Mouse (Mus musculus) CD4-positive, CD25-positive, alpha-beta regulatory T cell, adult 2 months (primary cell): ENCODE measurements around the gene Tomm40l.

ENCODE experiments used
- DNase-seq: peaks from one replicate; pipeline ENCODE4 v3.0.0-alpha.2; 2012; ENCODE audit warnings: low read depth, low spot score

Tomm40l gene

GRCm38 (mm10) chr1:171229750-171230149 lies 7.4 kb upstream of the Tomm40l start:
- no peak for DNase-seq

DNA sequence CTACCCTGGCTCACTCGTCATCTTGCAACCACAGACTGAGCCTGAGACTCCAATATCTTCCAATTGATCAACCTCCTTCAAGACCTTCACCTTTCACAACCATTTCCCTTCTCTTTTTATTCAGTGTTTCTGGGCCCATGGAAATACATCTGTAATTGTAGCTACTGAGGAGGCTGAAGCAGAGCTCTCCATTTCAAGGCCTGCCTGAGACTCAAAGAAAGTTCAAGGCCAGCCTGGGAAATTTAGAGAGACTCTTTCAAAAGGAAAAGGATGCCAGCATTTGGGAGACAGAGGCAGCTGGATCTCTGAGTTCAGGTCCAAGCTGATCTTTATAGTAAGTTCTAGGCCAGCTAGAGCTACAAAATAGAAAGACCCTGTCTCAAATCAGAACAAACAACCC lies 5.6 kb upstream of the Tomm40l start:
- DNase-seq, result no peak

GRCm38 (mm10) chr1:171226780-171227179 lies 4.5 kb upstream of the Tomm40l start:
- DNase-seq, result no peak

GRCm38 (mm10) chr1:171224857-171225256 lies 2.5 kb upstream of the Tomm40l start, which contains the start of gene Apoa2:
Apoa2 (plus strand) TSS chr1:171225054.
- no peak for DNase-seq

DNA sequence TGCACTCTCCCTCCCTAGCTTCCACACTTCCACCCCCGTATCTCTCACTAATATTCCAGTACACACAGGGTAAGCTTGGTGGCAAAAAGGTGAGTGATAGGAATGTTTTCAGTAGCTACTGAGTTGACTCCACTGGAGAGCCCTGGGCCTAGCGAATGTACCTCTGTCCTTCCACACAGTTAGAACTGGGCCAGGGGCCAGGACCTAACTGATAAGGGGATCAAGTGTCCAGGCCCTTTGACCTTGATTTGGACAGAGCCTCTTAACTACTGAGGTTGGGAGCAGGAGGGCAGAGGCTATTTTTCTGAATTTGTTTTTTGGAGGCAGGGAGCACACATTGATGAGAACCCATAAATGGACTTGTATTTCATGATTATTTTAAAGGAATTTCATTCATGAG lies 1.5 kb upstream of the Tomm40l start:
- no peak for DNase-seq

DNA sequence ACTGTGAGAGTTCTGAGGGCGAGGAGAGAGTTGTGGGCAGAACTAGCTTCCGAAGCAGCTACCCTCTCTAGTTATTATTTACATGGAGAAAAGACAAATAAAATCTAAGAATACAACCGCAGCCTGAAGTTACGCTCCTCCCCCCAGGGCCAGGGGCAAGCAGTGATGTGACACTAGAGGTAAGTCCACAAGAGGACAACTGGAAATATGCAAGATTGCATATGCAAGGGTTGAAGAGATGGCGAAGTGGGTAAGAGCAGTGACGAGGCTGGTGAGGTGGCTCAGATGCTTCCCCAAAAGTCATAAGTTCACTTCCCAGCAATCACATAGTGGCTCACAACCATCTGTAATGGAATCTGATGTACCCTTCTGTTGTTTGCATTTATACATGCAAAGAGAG lies 854 bp upstream of the Tomm40l start:
- peak; percentile 26 for DNase-seq

DNA sequence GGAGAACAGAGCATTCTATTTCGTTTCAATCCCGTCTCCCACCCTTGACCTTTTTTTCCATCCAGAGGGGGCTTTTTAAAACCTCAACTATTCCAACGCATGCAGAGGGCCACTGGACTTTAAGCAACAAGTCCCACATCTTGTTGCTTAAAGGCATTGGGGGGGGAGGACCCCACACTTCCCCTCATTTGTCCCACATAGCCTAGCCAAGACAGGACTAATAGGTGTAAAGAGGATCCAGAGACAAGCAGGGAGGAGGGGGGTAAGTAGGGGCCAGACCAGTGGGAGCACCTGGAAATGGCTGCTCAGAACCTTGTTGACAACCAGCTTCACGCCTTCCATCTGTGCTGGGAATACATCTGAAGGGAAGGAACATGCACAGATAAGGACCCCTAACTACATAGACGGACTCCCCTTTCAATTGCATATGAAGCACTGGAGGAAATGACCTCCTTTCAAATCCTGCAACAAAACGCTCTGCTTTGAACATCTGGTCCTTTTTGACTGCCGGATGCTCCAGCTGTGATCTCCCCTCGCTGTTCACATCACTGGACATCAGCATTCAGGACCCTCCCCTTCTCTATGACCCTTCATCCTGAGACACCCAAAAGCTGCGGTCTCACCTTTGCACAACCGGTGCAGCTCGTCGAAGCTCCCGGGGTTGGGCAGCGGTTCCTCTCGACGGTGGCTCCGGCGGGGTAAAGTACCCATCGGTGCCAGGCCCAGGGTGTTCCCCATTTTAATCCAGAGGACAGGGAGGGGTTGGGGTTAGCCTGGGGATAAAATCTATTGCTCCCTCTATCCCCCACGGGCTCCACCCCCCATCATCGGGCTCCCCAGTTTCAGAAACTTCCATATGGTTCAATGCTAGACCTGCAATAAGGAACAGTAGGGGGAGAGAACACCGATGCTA lies 777 bp downstream of the Tomm40l start:
- peak; percentile 28 for DNase-seq

DNA sequence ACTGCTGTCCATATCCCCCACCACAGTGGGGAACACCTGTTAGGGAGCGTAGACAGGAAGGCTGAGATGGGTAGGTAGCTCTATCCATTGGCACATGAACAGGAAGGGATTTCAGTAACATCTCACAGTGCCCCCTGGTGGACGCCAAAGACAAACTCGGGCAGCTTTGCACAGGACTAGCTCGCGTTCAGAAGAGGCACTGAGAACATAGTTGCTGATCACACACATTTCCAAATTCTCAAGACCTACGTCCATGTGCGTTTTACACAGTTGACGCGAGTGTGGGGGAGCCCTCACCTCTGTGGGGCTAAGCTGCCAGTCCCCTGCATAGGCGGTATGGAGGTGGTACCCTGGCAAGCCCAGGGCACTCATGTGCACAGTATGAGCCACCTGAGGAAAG lies 1.4 kb downstream of the Tomm40l start:
- DNase-seq, result peak; percentile 91

- no peak for DNase-seq
These were observed 5.9 kb downstream of the Tomm40l start for GRCm38 (mm10) chr1:171216241-171216955.

DNA sequence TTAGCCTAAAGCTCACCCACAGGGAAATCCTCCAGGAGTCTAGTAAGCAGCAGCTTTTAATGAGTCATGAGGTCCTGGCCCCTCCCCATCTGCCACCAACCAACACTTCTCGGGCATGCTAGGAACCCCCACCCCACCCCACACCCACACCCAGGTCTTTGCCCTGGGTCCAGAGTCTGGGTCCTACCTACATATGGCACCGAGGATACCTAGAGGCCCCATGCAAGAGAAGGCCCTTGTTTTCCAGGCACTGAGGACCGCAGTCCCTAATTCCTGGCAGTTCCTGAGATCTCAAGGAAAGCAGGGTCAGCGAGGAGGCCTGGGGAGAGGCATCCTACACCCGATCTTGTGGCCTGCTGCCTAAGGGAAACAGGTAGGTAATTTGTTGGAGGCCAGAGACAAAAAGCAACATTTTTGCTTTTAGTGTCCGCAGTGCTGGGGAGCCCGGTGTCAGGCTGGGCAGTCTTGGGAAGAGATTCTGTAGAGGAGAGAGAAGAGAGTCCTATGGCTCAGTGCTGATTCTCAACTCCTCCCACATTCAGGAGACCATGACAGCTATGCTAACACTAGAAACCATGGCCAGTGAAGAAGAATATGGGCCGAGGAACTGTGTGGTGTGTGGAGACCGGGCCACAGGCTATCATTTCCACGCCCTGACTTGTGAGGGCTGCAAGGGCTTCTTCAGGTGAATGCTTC lies 8.4 kb downstream of the Tomm40l start, which contains the start of gene Nr1i3:
Gene Nr1i3 (plus strand): TSS at position 170 of the 696 bp plus-strand sequence.
- no peak for DNase-seq

GRCm38 (mm10) chr1:171212854-171213253 lies 9.5 kb downstream of the Tomm40l start:
- DNase-seq, result no peak

- DNase-seq, result no peak
These were observed 12.9 kb downstream of the Tomm40l start for GRCm38 (mm10) chr1:171209409-171209808.

DNA sequence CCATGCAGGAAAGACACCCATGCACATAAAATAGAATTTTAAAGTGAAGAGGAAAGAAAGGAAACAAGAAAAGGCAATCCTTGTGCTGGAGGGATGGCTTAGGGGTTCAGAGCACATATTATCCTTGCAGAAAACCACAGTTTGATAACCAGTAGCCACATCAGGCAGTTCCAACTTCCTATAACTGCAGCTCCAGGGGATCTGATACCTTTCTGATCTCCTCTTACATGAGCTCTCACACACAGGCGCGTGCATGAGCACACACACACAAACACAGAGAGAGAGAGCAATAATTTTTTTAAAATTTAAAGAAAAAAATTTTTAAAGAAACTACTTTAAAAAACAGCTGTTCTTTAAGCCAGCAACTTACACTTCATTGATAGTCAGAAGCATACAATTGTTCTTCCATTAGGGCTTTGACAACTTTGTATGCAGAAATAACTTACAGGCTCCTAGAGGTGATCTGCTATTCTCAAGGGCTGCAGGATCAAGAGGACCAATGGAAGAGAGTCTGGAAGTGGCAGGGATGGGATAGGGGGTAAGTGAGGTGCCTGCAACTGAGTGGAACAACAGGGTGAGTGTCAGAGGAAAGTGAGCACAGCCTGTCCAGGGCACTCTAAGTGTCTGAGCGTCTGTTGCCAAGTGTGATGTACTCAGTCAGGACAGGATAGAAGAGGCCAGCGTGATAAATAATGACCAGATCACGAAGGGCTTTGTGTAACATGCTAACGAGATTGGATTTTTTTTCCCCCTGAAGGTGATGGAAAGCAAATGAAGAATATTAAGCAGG lies 16.4 kb downstream of the Tomm40l start:
- no peak for DNase-seq

DNA sequence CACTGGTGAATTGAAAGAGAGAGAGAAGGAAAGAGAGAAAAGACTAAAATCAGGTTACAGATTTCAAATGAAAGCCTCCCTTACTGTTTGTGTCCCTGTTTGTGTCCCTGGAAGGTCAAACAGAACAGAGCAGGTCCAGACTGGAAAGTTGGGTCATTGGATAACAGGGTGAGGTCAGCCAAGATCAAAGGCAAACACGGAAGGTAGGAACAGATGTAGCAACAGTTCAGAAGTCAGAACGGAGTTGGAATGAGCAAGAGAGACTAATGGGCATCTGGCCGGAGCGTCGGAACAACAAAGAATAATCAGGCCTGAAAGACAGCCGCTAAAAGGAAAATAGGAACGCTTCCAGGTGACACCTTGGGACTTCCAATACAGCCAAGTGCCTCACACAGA lies 18.1 kb downstream of the Tomm40l start:
- no peak for DNase-seq

GRCm38 (mm10) chr1:171203471-171204248 lies 18.7 kb downstream of the Tomm40l start:
- DNase-seq, result no peak

GRCm38 (mm10) chr1:171200769-171201168 lies 21.5 kb downstream of the Tomm40l start:
- DNase-seq, result no peak

GRCm38 (mm10) chr1:171199532-171199931 lies 22.8 kb downstream of the Tomm40l start:
- no peak for DNase-seq

GRCm38 (mm10) chr1:171195887-171196397 lies 26.4 kb downstream of the Tomm40l start, which contains the start of gene Pcp4l1:
Pcp4l1 (minus strand) TSS chr1:171196268.
- DNase-seq, result peak; percentile 6

DNA sequence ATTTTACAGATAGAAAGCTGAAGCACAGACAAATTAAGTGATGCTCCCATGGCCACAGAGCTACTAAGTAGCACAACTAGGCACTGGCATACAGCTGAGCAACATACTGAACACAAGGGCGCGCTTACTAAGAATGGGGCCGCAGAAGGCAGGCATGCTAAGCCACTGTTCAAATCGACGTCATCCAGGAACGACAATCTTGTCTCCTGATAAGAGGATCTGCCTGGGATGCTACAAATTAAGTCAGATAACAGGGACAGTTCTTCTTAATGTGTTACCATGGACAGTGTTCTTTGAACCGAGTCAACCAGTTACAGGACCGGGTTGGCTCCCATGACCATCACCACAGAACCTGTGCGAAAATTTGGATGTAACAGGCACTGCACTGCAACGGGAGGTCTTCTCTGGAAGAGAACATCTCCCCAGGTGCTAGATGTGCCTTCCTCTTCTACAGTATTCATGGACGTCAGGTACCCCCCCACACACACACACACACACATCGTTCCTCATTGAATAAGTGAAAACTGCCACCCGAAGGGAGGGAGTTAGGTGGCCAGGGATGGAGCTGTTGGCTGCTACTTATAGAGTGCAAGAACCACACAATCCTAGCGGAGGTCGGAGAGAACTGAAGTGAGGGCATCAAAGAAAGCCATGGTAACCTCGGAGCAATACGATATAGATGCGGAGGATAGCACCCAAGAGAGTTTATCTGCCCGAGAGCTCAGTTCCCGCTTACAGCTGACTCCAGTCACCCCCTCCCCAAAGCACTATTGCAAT lies 27.1 kb downstream of the Tomm40l start:
- DNase-seq, result no peak
